Mouse (Mus musculus) cerebellum, adult (tissue): ENCODE data around the gene Chaf1a.

Source experiments
- ATAC-seq: cut with Nextera tagmentation; 2 replicates; pipeline ENCODE4 v1.9.2; 2017; ENCODE audit warnings: mild to moderate bottlenecking, moderate library complexity, mixed read lengths; ENCODE audit not compliant: insufficient number of reproducible peaks, low FRiP score, low TSS enrichment

Gene Chaf1a

DNA sequence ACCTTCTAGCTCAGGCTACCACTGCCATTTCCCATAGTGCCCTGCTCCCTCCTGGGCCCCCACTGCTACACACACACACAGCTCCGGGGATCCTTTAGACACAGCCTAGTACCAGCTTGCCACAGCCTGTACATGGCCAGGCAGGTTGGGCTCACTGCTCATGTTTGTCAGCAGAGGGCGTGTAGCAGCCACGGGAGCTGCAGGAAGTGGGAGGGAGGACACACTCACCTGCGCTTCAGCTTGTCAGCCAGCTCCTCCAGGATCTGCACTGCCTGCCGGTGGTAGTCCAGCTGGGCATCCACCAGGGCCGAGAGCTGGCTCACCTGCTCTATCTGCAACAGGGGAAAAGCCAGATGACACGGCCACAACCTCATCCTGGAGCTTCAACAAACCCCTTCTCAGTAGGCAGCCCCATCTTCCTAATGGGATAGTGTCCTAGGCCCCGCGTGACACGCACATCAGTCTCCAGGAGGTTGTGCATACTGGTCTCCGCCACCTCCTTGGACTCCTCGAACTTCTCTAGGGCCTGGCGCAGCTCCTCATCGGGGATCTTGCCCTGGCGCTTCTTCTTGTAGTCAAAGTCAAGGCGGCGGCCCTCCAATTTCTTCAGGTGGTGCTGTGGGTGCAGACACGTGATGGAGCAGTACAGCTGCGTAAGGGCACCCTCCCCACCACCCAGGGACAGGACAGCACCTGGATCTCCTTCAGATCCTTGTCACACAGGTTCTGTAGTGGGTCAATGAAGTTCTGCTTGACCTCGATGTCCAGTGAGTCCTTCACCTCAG, 21.7 kb upstream of the Chaf1a start:
- peak; percentile 64; the same call in 1 of the 2 replicates for ATAC-seq

DNA sequence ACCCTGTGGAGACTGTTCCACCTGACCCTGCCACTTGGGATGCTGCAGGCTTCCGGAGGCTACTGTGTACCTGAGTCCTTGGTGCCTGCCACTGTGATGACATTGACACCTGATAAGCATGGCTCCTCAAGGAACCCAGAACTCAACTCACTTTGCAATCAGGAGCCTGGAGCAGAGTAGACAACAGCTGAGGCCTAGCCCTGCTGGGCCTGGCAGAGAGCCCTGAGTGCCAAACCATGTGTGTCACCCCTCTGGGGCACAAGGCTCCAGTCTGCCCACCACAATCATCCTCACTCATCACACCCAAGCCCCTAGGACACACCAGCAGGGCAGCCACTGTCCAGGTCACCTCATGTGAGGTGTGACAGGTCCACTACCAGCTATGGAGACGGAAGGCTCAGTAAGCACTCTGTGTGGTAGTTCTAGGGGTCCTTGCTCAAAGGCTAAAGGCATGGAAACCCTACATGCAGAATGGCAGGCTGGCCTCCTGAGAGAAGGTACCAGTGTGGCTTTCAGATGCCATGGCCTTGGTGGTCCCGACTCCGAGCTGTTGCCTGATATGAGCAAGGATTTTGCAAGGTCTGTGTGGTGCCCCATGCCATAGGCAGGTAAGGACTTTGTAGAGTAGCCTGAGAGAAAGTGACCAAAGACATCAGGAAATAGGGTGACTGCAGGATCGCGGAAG, 19.7 kb upstream of the Chaf1a start:
- ATAC-seq, result no peak

DNA sequence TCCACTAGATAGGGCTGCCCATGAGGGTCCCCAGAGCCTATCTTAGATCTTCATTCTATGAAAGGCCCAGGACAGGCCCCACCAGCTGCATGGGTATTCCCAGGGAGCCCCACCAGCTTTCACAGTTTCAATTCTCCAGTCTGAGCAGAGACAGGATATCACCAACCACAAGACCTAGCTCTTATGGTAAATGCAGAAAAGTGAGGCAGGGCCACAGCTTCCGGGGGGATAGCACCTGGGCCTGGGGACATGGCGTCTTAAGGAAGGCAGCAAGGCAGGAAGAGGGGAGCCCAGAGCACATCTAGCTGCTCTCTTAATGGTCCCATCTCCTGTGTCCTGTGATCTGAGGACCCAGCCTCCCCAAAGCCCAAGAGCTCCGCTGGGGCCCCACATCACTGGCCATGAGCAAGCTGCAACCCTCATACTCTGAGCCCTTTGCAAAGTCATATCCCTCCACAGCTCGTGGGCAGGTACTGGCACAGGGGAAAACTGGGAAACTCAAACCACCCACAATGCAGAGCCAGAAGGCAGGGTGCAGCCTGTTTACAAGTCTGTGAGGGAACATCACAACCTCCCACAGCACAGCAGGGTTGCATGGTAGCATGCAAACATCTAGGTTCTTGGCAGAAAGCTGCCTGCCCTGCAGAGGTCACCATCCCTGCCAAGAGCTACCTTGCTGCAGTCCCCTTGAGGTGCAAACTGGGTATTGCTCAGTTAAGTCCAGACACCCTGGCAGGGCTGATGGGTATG, 18.9 kb upstream of the Chaf1a start:
- ATAC-seq, result no peak

DNA sequence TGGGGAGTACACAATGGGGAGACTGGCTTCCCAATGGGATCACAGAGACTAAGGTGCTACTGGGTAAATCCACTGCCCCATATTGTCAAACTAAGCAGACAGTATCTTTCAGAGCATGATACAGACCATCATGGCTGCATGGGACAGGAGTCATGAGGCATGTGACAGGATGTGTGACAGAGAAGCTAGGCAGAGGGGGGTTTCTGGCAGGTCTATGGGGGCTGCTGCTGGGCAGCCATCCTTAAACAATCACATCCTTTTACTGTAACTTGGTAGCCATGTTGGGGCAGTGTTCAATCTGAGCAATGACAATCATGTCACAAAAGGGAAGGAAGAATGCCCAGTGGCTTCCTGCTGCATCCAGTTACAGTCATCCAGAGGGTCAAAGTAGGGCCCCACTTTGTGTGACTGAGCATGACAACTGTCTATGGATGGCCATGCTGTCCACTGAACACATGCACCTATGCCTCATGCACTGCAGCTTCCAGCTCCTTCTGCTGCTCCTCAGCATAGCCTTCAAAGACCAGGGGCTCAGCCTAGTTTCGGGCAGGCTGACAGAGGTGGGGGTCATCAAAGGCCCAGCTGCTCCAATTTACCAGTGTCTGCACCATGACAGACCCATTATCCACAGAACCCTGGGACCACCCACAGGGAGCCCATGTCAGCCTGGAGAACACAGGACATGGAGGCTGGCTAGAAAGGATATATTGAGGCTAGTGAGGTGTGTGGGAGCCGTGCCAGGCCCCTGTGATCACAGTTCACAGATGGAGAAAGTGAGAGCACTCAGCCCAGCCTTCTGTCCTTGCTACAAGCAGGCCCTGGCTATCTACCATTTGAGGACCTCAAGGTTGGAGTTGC, 17.9 kb upstream of the Chaf1a start:
- 0 out of 2 replicates have a peak, but pooled peaks have one; percentile 16 for ATAC-seq

DNA sequence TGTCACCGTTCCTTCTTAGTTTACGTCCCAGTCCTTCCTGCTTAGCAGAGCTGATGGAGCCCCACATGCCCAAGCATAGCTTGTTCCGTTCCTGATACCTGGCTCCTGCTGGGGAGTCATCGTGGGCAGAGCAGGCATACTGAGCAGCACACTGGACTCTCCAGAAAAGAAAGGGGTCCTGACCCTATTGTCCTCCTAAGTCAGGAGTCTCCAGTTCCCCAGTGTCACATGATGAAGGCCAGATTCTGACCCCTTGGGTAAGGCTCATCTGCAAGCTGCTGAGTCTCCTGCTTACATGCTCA, 17.3 kb upstream of the Chaf1a start:
- no peak for ATAC-seq

DNA sequence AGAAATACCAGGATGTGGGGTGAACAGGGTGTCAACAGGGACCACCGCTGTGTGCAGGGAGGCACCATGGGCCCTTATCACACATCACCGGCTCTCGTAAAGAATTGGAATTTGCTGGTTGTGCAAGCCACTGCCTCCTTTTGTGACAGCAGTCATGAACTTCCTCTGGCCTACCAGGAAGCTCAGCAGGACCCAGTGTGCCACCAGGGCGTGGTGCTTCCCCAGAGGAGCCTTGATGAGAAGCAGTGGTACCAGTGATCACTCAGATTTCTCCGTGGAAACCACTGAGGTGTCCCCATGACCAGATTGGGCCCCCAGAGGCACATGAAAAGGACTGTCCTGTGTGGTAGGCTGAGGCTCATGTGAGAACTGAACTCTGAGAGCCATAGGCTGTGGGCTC, 16.9 kb upstream of the Chaf1a start:
- no peak for ATAC-seq

DNA sequence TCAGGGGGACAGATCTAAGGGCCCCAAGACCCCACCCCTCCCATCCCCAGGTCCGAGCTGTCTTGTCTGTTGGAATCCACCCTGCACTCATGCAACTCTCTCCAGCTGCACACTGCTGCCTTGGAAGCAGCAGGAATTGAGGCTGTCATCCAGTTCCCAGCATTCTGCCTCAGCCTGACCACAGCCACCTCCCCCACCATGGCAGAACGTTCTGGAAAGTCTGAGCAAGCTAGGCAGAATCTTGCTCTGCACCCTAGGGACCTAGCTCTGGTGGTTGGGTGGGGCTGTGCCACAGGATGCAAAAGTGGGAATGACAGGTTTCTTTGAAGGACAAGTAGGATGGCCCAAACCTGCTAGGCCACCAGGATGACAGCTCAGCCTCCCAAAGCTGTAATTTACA, 15.8 kb upstream of the Chaf1a start:
- ATAC-seq, result no peak

DNA sequence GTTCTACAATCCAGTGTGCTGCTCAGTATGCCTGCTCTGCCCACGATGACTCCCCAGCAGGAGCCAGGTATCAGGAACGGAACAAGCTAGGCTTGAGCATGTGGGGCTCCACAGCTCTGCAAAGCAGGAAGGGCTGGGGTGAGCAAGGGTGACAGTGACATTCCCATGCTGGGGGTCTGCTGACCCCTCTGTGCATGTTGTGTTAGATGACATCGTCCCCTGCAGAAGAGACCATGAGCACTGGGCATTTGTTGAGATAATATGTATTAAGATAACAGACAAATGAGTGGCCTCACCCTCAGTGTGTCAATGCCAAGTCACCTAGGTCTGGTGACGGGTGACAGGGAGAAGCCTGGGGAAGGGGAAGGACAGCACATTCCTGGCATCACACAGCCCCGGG, 15.3 kb upstream of the Chaf1a start:
- no peak for ATAC-seq

DNA sequence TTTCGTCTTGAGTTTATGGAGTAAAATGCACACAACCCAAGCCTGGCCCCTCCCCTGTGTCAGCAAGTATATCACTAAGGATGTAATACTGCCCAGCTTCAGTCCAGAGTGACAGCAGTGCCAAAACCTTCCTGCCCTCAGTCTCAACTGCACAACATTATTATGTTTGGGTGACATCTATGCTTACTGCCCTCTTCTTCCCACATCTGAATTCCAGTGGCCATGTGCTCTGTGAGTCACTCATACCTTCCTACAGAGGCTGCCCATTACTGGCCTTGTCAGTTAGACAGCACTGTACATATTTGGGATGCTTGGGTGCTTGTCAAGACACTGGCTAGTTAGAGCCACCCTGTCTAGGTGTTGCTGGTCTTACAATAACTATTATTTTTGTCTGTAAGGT, 13.9 kb upstream of the Chaf1a start:
- no peak for ATAC-seq

DNA sequence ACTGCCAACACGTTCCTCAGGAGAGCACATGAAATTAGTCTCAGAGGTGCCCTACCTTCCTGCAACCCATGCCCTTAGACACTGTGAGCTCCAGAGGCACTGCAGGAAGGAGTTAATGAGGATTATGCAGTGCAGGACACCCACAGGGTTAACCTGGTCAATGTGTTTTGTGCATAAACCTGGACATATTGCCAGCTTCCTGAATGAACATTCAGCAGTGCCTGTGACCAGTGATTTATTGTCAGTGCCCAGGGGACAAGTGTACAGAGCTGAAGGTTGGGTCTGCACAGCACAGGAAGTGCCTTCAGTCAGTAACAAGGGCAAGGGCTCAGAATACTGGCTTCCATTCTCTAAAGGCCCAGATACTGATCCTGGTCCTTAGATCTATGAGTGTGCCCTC, 13.4 kb upstream of the Chaf1a start:
- no peak for ATAC-seq

DNA sequence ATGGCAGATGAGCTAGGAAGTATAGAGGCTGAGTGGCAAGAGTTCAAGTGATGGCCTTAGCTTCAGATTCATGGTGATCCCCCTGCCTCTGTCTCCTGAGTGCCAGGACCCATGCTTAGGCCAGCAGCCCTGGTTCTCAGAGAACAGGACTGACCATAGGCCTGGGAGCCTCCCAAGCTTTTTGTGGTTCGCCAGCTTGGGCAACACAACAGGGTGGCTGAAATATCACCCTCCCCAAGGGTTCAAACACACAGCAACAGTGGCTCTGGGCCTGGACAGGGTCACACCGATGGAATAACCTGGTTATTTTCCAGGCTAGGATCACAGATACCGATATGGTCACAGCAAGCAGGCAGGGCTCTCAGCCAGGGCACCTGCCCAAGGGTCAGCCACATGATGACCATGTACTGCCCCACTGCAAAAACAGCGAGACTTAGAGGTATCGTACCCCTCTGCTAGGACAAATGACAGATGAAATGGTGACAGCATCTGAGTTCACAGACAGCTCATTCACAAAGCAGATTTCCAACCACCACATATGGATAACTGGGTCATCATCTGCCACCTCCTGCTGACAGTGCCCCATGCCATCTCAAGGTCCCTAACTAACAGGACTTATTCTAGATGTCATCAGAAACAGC, 12.3 kb upstream of the Chaf1a start:
- ATAC-seq, result peak; percentile 15; the same call in 1 of the 2 replicates

DNA sequence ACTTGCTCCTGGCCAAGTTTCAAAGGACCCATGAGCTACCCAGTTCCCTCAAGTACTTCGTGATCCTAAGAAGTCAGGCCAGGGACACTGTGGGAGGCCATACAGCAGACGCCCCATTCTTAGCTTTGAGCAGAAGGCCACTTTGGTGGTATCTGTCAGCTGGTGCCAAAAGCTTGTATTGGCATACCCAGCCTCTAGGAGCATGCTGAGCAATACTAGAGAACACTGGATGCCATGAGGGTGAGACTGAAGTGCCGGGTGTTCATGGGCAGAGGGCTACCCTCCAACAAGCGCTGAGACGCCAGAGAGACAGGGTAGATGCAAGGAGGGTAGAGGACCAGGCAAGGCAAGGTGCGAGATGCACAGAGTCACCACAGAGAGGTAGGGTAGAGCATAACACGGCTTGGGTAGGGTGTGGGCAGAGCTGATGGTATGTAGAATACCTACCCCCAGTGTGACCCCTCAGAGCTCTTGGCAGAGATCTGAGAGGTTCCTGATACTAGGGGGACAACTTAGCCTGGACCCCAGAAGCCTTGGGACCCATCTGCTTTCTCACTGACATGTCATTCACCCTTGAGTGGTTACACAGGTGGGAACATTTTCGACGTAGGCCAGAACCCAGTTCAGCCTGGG, 9.9 kb upstream of the Chaf1a start:
- no peak for ATAC-seq

DNA sequence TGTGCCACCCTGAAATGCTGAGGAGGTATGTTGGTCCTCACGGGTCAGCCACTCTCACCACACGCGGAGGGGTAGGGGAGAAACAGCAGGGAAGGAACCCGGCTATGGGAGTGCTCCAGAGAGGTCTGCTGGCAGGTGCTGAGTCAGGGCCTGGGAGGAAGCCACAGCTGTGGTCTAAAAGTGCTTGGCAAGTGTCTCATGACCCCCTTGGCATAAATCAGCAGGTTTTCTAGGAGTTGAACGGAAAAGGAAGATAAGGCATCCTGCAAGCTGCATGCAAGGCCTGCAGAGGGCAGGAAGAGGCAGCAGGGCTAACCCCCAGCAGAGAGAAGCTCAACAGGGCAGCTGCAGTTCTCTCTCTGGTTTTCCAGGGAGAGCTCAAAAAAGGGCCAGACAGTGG, 9.3 kb upstream of the Chaf1a start:
- no peak for ATAC-seq

DNA sequence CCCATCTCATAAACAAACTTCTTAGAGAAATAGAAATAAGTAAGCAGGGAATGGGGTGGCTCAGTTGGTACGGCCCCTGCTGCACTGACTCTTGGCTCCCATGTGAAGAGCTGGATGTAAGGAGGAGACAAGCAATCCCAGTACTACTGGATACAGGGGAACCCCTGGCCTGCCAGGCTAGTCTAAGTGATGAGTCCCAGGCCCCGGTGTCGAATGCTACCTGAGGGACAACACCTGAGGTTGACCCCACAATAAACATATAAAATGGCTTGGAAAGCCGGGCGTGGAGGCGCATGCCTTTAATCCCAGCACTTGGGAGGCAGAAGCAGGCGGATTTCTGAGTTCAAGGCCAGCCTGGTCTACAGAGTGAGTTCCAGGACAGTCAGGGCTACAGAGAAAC, 8.8 kb upstream of the Chaf1a start:
- no peak for ATAC-seq

DNA sequence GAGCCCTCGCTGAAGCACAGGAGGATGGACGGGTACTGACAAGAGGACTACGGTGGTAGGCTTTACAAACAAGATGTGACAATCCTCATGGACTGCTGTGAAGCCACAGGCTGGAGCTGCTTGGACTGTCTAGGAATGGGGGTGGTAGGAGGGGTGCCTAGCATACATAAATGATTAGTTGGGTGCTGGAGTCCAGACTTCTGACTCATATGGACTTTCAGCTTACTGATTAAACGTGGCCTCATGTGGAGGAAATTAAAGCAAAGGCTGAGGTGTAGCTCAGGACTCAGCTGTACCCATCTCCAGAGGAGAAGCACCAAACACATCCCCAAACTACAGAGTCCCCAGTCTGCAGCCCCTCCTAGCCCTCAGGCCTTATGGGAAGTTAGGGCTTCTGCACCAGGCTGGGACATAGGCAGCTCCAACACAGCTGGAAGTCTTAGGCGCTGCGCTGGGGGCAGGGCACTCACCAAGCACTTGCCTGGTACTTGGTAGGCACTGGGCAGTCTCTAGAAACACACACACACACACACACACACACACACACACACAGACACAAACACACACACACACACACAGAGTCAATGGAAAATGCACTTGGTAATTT, 8.0 kb upstream of the Chaf1a start:
- ATAC-seq, result no peak

DNA sequence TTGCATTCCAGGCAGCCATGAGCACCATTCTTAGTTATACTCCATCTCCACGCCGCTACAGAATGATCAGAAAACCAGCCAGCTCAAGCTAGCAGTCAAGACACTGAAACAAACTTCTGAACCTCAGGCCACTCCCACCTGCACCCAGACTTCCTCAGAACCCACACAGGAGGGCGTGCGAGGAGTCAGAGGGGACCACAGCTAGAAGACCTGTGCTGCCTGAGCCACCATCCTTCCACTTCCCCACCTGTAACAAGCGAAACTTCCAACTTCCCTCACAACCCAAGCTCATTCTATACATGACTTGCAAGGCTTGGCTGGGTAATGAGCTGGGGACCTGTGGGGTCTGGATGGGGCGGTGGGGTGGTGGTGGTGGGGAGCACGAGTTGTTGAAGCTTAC, 7.4 kb upstream of the Chaf1a start:
- no peak for ATAC-seq

DNA sequence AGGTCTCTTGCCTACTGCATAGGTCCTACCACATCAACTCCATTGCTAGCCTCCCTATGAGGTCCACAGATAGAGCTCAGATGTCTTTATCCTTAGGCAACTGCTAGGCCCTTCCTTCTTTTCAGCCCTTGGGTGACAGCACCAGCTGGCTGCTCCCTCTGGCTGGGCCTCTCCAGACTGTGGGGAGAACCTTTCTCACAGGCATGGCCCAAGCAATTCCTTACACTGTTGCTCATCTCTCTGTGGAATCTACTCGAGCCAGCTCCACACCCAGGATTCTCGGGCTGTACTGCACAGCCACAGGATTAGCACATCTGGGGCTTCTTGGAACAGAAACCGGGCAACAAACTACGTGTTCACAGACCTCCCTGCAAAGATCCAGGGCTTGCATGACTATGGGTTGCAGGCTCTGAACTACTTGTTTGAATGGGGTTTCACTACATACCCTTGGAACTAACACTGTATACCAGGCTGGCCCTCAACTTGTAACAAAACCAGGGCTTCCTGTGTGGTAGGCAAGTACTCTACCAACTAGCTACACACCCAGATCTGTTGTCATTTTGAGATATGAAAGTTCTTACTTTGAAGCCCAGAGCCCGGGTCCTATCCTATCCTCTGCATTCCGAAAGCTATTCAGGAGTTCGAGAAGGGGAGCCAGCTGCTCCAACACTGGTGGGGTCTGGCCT, 6.1 kb upstream of the Chaf1a start:
- ATAC-seq, result no peak

DNA sequence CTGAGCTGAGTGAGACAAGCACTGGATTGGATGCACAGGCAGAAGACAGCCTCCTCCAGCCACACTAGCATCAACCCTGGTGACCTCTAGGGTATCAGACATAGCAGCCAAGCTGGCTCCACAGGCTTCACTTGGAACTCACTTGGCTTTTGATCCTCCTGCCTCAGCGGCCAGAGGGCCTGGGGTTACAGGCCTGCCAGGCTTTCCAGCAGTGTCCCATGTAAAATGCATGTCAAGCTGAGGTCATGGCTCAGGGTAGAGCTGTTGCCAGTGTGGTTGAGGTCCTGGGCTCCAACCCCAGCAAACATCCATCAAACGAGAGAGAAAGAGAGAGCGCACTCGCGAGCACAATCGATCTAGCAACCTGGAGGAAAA, 5.5 kb upstream of the Chaf1a start:
- no peak for ATAC-seq

DNA sequence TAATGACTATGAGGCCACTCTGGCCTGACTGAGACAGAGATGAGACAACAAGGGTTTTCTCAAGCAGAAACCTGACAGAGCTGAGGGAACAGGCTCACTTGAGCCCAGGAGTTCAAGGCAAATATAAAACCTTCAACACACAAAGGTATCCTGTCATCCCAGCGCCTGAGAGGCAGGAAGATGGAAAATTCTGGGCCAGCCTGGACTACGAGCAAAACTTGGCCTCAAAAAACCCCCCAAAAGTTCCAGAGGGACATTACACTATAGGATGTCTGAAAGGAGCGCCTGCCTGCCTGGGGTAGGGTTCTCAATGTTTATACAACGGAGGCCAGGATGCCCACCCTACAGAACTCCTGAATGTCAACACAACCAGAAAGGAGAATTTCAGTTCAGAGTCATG, 5.0 kb upstream of the Chaf1a start:
- no peak for ATAC-seq
